Mouse (Mus musculus) layer of hippocampus, adult 18-20 months (tissue): Measurements from ENCODE around the gene Napa. TPM values are rescaled to one million over a fixed set of nuclear protein-coding genes. Genes with fewer than 3 reads are reported as not detected.

Experiments used
- DNase-seq, 2 experiments: peaks; one replicate each; pipeline ENCODE4 v3.0.0; 2022; ENCODE audit warnings: low spot score in 2 of 2
- total RNA-seq, 2 experiments: library from RNA; stranded (reverse); gene quantifications; 2 replicates each; pipeline ENCODE4 v1.2.3; 2021

Napa gene
- total RNA-seq, 2 experiments from 2014 or later, result 293 to 307 TPM

DNA sequence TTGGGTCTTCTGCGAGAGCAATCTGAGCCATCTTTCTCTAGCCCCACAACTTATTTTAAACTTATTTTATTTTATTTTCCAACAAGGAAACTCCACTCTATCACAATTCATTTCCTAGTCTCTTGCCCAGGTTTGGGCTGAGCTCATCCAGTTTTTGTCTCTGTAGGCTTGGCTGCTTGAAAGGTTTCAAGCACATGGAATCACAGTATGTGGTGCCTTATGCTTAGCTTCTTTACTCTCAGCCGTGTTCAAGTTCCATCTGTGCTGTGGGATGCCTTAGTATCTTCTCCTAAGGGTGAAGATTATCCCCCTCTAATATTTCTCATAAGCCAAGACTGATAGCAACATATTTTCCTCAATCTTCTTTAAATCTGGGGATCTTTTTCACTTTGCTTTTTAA, 10.7 kb upstream of the Napa start:
- DNase-seq, result peak in 1 of 2 experiments; percentile 75

DNA sequence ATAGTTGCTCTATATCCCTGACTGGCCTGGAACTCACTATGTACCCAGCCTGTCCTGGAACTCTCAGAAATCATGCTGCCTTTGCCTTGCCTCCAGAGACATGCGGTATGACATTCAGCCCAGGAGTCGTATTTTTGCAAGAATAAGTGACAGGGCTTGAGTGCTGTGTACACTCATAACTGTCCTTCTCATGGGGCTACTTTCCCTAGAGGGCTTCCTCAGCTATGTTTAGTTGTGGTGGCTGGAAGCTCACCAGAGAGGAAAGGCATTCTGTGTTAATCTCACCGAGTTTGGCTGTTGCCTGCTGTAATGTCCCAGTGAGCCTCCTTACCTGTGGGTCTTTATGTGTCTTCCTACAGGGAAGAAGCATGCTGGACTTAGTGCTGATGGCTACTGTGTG, 3.7 kb upstream of the Napa start:
- DNase-seq, result no peak

DNA sequence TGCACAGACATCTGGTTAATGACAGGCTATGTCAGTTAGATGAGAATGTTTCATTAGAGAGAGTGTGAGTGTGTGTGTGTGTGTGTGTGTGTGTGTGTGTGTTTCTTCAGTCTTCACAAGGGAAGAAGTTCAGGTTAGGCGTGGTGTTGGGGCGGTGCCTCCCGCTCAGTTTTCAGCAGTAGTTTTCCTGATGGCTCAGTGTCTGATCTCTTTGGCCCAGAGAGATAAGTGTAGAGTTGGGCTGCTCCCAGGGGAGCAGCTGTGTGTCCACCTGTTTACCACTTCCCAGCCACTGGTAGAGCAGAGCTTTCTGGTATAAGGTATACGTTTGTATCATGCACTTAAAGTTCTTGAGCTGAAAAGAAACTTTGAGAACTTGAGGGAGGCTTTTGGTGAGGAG, 1.6 kb downstream of the Napa start:
- no peak for DNase-seq

DNA sequence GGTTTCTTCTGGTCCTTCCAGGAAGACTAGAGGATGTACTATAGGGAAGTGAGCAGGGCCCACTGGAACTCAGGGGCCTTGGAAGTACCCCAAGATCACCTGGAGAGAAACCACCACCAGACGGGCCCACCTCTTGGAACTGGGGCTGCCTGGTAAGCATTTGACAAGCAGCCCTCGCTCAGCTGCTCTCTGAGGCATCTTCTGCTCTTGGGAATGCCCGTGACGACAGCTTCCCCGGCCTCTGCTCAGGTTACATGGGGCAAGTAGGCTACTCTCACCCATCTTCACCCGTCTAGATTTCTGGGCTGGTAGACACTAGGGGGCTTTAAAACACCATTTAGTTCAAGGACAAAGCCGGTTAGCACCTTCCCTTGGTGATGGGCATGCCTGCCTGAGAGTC, 2.8 kb downstream of the Napa start:
- DNase-seq, result no peak

DNA sequence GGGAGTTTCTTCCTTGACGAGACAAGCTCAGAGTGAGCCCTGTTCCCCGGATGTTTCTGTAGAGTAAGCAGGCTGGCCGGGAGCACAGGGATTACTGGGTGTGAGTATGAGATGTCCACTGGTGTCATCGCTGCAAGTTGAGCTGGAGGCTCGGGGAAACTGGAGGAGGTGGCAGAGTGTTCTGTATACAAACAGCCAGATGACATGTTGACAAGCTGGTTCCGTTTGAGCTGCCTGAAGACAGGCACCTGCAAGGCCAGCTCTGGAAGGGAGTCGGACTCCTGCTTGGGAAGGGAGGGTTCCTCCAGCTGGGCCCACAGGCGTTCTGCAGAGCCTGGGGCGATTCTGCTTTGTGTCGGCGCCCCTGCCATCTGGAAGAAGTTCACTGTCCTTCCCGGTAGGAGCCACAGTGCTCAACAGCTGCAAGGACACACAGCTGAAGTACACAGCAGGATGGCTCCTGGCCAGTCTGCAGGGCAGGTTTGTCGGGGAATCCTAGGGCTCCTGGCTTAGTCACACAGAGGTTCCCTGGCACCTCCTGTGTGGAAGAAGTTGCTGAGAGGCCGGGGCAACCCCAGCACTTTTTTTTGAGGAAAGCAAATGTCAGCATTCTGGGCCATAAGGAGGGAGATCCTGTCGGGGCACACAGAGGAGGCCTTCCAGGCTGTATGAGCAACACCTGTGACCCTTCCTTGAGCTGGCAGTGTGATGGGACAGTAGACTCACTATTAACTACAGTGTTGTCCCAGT, 3.6 kb downstream of the Napa start:
- DNase-seq, result no peak

DNA sequence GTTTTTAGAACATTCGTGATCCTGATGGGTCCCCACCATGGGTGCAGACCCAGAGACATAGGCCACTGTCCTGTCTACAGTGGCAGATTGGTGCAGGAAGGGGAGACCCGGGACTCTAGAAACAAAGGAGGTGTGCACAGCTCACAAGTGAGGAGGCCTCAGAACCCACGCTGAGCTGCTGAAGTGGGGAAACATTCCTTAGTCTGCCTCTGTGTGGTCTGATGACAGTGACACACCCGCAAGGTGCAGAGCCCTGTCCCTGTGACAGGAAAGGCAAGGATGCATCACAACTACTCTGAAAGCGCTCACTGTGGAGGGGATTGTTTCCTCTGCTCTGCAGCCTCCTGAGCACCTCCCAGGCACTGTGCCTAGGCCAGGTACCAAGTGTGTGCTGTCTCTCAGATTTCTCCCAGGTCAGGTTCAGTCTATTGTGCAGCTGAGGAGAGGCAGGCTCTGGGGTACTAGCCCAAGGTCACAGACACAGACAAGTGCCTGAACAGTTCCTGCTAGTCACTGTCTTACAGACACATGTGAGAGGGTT, 4.5 kb downstream of the Napa start:
- DNase-seq, result no peak

DNA sequence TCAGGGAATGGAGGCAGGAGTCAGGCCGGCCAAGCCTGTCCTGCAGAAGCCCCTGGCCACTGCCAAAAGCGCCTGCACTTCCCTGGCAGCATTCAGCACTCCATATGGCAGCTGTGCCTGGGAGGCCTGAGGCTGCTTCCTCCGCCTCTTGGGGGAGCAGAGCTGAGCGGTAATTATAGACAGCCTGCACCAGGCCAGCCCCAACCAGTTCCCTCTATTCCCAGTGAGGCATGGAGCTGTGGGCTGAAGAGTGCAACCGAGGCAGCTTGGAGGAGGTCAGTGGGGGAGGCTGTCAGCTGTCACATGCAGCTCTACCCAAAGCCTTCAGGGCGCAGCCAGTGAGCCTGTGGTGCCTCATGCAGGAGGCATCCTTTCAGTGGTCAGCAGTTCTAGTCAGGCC, 5.5 kb downstream of the Napa start:
- peak; percentile 85 to 88 for DNase-seq

DNA sequence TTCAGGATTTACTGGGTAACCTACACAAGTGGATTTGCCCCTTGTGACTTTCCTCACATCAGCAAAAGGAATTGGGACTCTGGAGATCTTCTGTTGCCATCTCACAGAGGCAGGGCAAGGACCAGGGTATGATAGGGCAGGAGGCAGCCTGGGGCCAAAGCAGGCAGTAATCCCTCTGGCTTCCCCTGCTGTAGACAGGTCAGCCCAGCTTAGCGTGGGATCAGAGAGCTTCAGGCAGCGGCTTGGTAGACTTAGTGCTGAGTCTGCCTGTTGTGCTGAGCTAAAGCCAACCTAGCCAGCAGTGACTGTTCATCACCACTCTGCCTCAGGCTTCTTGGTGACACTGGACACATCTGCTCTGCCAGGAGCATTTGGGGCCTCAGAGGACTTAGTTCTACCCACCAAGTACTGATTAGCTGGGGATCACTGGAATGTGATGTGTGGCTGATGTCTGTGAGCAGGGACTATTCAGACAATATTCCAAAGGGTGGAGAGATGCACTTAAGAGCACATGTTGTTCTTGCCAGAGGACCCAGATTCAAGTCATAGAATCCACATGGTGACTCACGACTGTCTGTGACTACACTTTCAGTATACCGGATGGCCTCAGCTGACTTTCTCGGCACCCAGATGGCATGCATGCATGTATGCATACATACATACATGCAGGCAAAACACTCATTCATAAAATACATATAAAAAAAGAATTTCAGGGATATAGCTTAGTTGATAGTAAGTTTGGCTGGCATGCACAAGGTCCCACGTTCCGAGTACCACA, 6.5 kb downstream of the Napa start:
- DNase-seq, result peak in 1 of 2 experiments; percentile 48

DNA sequence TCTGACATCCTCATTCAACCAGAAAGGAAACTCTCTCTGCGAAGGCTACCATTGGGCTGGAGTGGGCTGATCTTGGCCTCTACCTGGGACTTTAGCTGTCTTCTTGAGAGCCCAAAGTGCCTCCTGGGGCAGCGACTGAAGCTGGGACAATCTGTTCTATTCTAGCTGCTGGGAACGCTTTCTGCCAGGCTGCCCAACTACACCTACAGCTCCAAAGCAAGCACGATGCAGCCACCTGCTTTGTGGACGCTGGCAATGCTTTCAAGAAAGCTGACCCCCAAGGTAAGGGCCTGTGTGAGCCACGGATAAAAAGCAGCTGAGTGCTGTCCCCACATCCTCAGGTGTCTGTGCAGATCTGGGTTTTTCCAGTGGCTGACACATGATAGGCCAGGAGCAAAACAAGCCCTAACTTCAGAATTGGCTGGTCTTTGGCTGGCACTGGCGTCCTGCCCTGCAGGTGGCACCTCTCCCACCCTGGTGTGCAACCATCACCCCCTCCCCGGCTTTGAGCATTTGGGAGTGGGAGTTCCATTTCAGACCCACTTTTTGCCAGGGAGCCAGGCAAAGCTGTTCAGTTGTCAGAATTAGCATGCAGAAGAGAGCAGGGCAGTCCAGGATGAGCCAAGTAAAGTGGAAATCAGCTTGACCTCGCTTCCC, 10.8 kb downstream of the Napa start:
- peak in 1 of 2 experiments; percentile 66 for DNase-seq

DNA sequence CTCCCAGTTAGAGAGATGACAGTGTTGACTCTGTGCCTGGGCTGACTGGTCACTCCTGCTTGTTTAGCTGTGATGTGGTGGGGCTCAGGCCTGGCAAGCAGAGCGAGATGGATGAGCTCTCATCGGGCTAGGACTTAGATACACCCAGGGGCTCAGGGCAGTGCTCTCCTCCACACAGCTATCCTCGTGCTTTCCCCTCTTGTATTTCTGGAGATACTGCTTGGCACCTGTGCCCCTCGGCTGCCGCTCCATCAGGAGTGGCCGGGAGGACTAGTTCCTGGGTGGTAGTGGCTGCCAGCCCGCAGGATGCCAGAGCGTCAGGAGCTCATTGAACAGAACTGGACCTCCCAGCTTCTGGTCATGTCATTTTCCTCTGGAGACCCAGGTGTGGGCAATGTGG, 11.9 kb downstream of the Napa start:
- DNase-seq, result no peak

DNA sequence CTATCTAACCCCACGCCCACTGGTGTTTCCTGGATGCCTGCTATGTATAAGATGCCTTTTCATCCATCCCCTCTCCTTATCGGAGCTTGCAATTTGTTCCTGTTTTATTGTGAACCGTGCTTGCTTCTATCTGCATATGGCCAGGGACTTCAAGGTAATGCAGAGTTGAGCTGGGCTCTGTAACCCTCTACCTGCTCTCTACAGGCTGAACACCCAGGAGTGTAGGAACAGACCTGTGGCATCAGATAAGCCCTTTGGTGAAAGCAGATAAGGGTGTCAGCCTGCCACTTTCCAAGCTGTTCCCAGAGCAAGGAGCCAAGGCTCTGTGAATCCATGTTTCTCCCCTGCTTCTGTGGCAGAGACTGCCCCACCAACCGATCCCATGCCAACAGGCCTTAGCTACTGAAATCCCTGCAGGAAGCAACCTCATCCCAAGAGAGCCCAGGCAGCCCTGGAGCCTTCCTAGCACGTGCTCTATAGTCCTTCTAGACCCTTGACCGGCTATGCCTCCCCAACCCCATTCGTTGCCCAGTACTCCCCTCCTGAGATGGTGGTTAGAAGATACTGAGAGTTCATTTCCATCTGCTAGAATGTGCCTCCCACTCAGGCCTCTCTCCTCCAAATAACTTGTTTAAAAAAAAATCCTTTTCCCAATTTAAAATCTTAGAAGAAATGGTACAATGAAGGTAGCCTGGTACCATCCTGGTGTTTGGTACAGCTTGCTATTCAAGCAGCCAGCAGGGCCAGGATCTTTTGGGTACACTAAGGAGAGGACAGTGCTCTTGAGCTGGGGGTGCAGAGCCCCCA, 13.2 kb downstream of the Napa start:
- DNase-seq, result peak in 1 of 2 experiments; percentile 39

DNA sequence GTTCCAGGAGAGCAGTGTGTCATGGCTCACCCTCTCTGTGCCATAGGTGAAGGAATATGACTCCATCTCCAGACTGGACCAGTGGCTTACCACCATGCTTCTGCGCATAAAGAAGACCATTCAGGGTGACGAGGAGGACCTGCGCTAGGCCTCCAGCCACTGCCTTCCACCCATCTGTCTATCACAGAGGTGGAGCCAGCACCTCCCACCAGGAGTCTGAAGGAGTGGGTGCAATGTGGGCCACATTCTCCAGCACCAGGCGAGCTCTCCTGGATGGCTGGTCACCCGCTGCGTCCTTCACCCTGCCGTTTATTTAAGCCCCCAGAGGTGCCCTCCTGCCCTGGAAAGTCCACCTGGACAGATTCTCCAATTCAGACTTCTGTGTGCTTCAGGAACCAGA, 18.2 kb downstream of the Napa start:
- DNase-seq, result no peak

DNA sequence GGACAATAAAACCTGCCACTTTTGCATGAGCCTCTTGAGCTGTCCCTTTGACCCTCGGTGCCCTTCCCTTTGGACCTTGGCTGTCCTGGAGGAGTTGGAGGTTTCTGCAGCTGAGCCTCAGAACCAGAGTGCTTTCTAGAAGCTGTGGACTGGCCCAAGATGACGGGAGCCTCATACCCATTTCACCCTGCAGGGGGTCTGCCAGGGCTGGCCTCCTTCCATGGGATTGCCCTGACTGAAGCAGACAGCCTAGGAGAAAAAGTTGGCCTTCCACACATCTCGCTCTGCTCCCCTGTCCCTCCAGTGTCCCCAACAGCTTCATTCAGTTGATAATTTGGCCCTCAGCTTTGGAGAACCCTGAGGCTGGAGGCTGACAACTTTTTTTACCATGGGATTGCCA, 18.8 kb downstream of the Napa start:
- DNase-seq, result no peak

DNA sequence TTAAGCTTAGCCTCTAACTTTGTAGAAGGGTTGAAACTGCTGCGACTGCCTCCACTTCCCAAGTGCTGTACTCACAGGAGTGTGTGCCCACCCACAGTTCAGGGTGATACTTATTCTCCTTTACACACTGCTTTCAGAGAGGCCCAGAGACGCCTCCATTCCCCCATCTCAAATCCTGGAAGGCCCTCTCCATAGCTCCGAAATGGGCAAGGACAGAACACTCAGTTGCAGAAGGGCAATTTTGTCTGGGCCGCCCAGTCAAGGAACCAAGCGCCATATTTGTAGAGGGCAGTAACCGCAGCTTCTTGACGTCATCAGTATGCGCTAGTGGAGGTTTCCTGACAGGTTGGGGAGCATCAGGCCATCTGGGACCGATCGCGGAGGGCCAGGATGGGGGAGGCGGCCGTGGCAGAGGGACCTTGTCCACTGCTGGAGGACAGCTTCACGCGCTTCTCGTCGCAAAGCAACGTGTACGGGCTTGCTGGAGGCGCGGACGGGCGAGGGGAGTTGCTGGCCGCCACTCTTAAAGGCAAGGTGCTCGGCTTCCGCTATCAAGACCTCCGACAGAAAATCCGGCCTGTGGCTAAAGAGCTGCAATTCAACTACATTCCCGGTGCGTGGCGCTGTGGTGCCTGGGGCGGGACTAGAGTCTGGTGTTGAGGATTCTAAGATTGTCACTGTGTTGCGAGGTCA, 21.5 kb downstream of the Napa start, which contains the start of gene Kptn:
Kptn (plus strand) TSS at position 327 of the 693 bp plus-strand sequence.
- DNase-seq, result peak; percentile 89 to 94

DNA sequence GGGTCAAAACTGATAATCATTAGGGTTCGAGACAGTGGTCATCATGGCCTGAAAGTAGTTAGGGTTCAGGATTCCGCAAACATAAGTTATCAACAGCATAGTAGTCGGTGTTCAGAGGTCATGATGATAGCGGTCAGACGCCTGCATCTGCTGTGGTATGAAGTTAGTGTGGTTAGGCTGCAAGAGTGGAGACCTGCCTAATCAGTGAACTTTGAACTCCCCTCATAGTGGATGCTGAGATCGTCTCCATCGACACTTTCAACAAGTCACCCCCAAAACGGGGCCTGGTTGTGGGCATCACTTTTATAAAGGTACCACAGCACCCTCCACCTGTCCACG, 22.0 kb downstream of the Napa start:
- no peak for DNase-seq

DNA sequence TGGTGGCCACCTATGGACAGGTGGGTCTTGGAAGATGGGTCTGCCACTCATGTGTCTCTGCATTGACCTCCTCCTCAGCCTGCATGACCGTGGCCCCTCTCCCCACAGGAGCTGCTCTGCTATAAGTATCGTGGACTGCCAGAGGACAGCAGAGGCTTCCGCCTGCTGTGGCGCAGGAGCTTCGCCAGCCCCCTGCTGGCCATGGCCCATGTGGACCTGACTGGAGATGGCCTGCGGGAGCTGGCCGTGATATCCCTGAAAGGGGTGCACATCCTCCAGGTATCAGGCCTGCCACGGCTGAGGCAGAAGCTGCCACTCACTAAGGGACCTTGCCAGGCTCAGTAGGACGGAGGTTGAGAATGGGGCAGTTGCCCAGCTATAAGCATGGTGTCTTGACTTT, 27.6 kb downstream of the Napa start:
- no peak for DNase-seq

DNA sequence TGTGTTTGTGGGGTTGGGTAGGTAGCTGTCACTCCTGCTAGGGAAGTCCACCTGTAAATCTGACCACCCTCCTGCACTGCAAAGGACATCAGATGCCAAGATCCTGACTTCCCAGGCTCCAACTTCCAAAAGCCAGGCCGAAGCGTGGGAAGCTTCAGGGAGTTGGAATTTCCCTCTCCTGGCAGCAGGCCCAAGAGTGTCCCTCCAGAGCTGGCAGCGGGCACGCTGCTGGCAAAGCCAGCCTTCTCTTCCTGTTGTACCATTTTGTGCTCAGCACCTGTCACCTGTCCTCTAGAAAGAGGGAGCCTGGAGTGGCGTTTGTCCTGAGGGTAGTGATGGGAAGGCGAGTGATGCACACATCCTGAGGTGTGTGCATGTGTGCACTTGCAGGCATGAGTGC, 30.1 kb downstream of the Napa start:
- no peak for DNase-seq

DNA sequence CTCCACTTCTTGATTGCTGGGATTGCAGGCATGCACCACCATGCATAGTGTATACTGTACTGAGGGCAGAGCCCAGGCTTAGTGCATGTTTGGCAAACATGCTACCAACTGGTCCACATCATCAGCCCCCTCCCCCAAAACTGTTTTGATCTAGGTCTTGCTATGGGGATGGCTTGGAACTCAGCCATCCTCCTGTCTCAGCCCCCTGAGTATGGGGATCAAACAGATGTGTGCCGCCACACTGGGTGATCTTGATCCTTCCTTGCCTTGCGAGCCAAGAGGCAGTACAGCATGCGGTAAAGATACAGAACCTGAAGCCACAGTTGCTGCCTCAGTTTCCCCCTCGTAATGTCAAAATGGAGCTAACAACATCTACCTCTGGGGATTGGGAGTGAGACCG, 30.6 kb downstream of the Napa start:
- no peak for DNase-seq

DNA sequence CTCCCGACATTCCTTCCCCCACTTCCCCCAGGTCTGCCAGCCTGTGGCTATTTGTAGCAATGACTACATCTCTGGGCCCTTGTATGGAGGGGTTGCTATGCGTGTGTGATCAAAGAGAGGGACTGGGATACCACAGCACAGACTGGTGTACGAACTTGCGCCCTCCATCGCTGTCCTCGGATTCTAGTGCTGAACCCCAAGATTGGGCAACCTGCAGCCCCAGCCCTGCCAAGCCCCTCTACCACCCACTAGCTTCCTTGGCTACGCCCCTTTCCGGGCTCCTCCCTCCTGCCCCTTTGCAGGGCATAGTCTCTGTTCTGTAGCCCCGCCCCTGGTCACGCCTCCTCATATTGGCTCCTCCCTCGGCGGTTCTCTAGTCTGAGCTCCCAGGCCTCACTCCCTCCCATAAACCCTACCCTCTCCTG, 31.2 kb downstream of the Napa start, which contains the start of gene Slc8a2:
Slc8a2 (plus strand) TSS at position 406 of the 425 bp plus-strand sequence.
- DNase-seq, result peak; percentile 88 to 93
